Mouse (Mus musculus): Measurements from ENCODE around the gene Gm48552.

Gm48552 gene

DNA sequence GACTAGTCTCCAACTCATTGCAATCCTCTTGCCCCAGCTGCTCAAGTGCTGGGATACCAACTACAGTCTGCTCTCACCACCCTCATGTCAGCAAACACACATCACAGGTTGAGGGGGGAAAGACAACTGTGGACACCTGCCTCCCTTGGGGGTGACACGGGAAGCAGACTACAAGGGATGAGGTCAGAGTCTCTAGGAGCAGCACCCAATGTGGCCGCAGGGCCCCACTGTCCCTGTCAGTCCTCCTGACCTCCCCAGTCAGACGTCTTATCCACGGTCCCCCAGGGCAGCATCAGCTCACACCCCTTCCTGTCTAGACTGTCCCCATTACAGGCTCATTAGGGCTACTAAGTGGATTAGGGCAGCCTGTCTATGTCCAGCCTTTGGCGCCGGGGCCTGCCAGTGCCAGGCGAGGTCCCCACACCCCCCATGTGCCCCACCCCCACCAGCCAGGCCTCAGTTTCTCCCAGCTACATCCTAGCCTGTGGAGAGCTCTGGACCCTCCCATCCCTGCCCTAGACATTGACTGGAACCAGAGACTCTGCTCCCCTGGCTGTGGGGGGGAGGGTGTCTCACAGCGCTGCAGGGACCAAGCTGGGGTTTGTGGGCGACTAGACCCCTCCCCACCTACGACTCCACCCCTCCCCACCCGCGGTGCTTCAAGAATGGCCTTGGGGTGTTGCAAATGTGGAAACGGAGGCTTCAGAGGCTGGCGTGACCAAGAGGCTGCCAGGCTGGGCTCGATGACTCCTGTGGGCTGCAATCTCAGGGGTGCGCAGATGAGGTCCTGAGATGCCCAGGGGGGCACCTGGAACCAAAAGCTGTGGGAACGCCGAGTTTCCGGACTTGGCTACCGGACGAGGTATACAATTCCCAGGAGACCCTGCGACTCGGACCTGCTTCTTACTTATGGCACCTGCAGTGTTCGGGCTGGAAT is 18.0 kb downstream of the Gm48552 start:
- DNase-seq (ENCODE audit: low spot score in 2 of 2) = no peak

DNA sequence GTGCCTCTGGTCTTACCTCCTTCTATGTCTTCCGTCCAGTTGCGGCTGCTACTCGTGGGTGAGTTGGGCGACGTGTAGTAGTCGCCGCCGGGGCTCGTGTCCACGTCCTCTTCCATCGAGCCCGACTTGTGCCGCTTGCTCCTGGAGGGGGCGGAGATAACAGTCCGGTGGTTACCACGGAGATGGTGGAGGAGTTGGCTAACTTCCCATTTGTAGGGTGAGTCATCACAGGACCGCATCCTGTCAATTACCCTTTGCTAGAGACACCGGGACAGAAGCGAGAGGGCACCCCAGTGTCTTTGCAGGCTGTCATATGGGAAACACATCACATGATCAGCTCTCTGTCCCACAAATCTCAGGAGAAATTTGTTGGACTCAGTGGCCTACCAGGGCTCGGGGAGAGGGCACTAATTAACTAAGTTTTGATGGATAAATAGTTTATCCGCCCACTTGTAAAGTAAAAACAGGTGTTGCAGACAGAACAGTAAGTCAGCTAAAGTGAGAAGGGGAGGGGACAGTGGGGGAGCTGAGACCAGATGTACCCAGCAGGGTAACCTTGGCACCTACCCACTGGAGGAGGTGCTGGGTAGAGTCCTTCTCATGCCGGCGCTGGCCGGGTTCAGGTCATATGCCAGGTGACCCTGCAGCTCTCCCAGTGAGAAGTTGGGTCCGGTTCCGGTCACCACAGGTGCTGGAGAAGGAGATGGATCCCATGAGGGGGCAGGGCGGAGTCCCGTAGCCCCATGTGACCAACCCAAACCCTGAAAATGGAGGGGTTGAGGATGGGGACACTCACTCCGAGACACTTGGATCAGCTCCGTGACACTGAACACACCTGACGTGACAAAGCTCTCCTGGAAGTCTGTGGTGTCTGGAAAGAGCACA is 19.0 kb downstream of the Gm48552 start:
- DNase-seq (ENCODE audit: low spot score in 2 of 2) = peak; percentile 81 to 86

DNA sequence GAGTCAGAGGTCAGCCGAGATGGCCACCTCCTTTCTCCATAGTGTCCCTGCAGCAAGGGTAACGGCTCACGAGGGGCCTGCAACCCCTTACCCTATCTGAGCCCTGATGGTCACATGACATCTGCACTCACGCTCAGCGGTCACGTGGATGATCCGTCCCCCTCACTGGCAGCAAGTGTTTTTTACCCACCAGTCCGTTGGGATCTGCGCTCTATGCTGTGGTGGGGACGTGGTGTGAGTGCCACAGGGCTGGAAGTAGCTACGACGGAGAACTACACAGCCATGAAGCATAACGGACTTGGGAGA is 19.6 kb downstream of the Gm48552 start:
- no peak for DNase-seq (ENCODE audit: low spot score in 2 of 2)

DNA sequence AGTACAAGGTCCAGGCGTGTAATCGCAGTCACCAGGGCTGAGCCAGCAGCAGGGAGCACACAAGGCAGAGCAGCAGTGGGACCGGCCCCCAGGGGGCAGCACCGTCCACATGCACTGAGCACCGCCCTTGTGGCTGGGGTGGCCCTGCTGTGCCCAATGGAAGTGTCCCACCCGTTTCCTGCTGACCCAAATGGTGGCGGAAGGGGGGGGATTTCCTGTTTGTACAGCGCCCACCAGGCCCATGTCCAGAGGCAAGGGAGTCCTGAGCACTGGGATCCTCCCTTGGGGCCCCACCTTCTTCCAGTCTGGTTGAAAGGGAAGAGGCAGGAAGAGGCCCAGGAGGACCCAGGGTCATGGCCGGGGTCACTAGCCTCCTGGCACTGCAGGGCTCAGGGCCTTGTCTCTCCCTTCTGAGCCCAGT is 20.1 kb downstream of the Gm48552 start:
- peak in 1 of 2 experiments; percentile 58 for DNase-seq (ENCODE audit: low spot score in 2 of 2)

DNA sequence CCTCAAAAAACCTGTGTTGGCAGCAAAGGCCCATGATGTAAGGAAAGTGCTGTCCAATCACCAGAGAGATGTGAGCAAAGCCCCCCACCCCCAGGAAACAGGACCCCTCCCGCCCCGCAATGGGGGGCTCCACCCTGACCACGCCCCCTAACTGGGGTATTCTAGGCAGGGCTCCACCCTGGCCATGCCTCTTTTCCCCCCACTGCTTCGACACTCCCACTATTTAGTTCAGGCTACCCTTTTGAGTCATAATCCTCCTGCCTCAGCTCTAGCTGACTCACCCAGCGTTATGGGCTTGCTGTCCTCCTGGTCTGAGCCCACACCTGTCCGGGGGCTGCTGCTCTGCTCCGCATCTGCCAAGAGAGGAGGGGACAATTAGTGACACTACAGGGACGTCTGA is 20.5 kb downstream of the Gm48552 start:
- no peak for DNase-seq (ENCODE audit: low spot score in 2 of 2)

DNA sequence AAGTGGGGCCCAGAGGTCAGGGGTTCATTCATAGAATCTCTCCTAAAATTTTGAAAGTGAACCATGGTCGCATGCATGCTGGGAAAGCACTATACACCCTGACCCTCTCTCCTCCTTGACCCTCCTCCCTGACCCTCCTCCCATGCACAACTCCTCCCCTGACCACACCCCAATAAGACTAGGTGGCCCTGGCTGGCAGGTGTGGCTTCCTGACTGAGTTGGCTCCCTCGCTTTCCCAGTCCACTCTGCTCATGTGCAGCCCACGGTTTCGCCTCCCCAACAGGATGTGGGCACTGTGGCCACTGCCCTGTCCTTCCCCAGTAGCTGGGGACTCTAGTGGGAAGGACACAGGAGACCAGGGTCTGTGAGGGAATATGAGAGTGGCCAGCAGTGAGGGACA is 21.5 kb downstream of the Gm48552 start:
- DNase-seq (ENCODE audit: low spot score in 2 of 2) = no peak

DNA sequence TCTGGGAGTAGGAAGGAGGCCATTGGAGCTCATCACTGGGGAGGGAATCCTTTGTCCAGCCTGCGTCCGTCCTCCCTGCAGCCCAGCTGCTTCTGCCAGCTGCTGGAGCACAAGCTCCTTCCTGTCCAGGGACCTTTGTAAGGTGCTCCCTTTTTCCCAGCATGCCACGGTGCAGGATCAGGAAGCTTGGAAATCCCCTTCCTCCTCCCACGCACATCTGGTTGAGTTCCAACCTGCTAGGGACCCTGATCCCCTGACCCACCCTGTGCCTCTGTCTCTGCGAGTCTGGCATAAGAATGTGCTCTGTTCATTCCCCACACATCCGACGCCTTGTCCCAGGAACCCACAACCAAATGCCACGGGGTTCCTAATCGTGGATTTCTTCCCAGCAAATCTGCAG is 22.2 kb downstream of the Gm48552 start:
- no peak for DNase-seq (ENCODE audit: low spot score in 2 of 2)

DNA sequence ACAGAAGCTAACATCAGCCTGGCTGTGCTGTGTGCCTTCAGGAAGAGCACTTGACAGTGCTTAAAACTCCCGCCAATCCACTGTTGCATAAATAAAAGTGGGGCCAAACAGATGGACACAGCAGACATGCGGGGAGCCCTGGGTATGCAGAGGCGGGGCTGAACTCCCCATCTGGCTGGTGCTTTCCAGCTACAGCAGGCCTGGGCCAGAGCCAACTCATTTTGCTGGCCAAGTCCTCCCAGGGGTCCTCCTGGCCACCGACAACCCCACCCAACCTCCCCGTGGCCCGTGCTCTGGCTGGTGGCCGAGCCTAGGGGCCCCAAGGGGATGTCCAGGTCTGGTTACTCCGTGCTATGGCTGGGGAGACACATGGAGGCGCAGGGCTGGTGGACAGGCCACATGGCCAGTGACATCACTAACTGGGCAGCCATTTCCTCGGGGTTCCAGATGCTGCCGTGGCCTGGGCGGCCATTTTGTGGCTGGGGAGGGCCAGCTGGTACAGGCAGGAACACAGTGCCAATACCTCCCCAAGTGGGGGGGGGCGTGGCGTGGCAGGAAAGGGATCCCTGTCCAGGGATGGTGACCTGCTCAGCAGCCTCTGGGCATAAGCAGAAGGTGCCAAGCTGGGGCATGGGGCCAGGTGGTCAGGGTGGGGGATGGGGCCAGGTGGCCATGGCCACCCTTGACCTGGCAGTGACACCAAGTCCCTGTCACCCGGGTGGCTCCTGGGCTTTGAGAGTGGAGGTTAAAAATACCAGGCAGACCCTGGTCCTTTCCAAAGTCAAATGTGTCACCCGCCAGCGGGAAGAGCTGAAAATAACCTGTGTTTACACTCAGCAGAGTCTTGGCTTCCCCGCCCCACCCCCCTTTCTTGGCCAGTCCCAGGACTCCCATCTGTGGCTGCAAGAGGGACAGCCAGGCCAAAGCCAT is 22.9 kb downstream of the Gm48552 start:
- DNase-seq (ENCODE audit: low spot score in 2 of 2) = peak; percentile 46 to 68

DNA sequence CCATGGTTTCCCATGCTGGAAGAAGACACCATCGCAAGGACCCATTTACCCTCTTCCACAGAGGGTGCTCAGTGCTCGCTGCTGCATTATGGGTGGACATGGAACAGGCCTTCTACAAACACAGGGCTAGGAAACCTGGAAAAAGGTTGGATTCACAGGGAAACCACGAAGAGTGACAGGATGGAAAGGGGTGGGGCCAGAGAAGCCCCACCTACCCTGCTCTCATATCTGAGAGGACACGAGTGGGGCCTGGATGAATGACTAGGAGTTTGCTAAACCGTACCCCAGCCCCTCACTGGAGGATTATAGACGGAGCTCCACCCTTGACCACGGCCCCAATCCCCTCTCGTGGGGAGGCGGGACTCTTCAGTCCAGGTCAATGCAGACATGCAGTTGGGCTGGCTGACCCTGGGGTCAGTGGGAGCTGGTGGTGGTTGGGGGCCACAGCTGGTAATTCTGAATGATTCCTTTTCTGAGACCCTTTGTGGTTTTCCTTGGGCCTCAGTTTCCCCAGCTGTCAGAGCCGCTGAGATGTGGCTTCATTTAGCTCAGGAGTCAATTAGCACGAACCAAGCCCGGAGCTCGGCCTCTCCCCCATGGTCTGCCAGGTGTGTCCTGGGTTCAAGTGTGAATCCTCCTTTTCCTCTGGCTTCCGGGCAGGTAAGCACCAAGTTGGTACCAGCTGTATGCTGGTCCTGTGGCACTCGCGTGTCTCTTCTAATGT is 23.9 kb downstream of the Gm48552 start:
- DNase-seq (ENCODE audit: low spot score in 2 of 2) = no peak

DNA sequence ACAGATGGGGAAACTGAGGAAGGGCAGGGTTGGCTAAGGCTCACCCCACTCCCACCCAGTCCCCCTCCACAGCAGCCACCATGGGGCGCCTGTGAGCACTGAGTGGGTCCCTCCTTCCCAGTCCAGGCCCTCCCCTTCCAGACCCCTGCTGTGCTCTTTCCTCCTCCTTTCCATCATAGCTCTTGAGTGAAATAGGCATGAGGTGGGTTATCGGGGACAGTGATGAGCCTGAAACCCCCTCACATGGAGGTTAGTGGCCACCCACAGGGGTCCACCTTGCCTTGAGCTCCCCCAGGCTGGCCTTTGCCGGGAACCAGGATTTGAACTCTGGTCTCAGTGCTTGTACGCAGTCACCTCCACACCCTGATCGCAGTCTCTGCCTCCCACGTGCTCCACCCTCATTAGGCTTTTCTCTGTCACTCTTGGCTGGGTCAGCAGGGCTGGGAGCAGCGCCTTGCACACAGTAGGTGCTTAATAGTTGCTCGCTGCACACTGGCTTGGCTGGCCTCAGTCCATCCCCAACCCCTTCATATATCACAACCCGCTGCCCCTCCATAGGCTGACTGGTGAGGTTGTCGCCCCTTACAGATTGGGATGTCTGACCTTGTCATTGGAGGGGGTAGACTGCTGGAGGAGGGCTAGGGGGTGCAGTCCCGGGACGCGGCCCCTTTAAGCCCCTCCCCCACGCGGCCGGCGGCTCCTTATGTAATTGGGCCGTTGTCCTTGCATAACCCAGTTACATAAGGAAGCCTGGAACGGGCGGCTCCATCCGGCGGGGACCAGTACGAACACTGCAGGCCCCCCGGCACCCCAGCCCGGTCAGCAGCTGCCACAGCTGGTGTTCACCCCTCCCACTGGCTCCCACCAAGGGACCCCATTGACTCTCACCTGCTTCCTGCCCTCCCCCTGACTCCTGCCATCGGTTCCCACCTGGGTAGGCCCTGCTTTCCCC is 24.8 kb downstream of the Gm48552 start:
- peak; percentile 77 to 79 for DNase-seq (ENCODE audit: low spot score in 2 of 2)

DNA sequence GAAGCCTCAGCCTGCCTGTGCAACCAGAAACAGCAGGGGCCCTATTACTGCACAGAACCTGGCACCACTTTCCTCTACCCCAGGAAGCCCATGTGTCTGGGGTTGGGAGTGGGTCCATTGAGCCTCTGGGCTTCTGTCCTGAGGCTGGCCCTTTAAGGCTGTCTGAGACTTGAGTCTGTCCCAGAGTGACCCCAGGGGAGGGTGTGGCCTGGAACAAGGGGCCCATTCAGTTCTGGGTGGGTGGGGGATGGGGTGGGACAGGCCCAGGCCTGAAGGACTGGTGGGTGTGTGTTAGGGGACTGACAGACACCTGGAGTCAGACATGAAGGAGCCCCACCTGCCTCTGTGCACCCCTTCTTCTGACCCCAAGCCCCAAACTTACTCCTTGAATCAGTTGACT is 25.9 kb downstream of the Gm48552 start:
- DNase-seq (ENCODE audit: low spot score in 2 of 2) = no peak

DNA sequence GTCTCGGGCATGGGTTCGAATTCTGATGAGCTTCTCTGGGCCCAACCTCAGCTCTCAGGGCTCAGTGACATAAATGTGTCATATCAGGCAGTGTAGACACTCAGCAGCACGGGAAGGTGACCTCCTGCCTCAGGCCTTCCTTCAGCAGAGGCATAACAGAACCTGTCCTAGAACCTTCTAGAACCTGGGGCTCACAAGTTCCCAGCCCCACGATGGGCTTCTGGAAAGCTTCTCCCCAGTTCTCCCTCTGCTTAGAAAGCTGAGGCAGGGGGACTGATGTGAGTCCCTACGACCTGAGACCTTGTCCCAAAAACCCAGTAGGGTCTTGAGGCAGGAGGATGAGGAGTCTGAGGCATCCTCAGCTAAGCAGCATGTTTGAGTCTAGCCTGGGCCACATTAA is 26.3 kb downstream of the Gm48552 start:
- DNase-seq (ENCODE audit: low spot score in 2 of 2) = no peak

DNA sequence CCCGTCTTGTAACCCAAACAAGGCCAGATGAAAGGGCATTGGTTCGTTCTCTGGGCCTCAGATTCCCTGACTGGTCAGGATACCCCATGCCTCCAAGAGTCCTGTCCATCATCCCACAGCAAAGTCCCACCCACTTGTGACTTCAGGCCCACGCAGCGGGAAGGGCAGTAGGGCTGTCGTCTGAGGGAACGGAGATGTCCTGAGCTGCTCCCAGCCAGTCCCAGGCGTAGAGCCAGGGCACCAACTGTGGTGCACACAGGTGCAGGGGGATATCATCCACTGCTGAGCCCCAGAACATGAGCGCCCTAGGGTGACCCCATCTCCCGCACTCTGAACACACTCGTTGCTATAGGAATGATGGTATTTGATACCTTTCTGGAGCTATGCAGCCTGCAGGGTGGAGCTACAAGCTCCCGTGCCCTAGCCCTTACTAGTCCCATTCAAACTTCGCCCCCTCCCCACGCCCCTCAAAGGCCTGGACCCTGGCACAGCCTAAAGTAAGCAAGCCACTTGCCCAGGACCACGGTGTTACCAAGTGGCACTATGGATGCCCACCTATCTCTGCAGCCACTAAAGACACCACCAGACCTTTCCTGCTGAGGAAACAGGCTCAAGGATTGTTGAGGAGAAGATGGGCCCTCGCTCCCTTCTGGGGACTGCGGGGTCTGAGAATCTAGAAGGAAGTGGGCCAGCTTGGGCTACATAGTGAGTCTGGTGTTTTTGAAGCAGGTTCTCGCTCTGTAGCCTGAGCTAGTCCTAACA is 26.9 kb downstream of the Gm48552 start:
- DNase-seq (ENCODE audit: low spot score in 2 of 2) = no peak

DNA sequence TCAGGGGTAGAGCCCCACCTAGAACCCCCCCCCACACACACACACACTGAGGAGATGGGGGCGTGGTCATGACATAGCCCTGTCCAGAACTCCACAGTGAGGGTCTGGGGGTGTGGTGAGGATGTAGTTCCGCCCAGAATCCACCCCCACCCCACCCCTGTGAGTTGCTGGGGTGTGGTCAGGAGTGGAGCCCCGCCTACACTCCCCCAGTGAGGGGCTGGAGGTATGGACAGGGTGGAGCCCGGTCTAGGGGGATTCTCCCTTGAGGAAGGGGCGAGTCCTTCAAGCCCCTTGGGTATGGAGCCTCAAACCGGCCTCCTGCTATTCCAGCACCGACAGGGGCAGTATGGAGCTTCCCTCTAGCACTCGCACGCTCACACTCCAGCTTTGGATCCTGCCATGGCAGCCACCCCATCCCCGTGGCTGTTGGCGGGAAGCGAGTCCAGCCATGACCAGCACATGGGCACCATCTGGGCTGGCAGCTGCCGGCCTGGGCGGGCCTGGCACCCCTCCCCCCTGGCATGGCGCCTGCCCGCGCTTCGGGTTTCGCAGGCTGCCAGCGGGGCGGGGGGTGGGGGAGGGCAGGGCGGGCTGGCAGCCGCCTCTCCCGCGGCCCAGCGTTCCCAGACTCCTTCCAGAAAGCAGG is 27.9 kb downstream of the Gm48552 start:
- DNase-seq (ENCODE audit: low spot score in 2 of 2) = peak; percentile 80 to 85

DNA sequence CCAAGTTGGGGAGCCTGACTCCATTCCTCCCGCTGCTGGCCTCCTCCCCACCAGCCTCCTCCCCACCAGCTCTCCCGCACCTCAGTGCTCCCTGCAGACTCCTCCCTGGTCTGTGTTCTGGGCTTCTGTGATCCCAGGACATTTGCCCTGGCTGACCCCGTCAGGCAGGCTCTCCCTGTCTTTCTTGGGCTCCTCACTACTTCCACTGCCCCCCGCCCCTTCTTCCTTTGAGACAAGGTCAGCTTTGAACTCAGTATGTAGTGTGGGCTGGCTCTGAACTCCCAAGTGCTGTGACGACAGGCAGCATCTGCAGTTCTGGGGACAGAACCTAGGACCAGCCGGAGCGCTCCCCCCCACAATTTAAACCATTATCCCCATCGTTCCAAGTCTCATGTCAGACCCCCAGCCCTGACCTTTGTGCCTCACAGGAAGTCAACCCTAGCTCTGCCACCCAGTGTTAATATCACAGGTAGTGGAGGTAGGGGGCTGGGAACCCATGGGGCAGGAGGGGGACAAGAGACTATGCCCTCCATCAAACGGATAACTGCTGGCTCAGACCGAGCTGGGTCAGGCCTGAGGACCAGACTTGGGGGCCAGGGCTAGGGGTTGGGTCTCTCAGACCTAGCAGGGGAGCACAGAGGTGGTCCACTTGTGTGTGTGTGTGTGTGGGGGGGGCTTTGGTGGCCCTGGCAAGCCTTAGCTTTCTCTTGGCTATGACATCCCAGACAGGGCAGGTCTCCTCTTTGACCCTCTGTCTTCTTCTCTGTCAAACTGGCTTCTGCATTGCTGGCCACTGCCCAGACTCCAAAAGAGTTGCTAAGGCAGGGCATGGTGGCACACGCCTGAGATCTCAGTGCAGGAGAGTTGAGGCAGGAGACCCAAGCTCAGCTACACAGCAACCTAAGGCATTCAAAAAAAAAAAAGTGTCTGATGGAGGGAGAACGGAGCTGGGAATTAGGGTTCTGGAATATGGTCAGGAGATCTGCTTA is 28.7 kb downstream of the Gm48552 start:
- DNase-seq (ENCODE audit: low spot score in 2 of 2) = no peak

DNA sequence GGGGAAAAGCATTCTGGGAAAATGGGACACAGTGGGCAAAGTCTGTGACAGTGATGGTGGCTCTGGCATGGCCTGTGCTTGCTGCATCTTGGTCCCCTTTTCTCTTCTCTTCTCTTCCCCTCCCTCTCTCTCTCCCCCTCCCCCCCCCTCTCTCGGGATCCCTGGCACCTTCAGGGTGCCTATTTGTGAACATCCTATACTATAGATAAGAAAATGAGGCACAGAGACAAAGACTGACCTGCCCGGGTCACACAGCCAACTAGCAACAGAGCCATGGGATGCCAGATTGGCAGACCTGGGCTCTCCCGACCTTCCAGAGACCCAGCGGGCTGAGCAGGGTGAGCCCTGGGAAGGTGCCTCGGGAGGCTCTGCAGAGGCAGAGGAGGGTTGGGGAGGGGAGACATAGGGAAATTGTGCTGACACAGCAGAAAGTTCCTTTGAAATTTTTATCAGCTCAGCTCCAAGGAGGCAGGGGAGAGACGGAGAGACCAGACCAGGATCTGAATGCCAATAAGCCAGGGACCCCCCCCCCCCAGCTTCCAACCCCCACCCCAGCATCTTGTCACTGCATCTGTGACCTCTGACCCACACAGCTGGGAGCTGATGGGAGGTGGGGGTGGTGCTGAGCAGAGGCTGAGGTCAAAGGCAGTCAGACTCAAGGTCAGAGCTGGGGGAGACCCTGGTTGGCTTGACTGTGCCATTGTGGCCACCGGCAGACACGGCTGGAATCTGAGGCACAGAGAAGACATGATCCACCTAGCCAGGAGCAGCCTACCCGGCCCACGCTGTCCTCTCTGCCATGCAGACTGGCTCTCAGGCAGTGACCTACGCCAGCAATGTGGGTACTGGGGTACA is 29.6 kb downstream of the Gm48552 start:
- no peak for DNase-seq (ENCODE audit: low spot score in 2 of 2)
